ENCODE assay signal across 22 mouse cellular contexts in the genomic region with DNA sequence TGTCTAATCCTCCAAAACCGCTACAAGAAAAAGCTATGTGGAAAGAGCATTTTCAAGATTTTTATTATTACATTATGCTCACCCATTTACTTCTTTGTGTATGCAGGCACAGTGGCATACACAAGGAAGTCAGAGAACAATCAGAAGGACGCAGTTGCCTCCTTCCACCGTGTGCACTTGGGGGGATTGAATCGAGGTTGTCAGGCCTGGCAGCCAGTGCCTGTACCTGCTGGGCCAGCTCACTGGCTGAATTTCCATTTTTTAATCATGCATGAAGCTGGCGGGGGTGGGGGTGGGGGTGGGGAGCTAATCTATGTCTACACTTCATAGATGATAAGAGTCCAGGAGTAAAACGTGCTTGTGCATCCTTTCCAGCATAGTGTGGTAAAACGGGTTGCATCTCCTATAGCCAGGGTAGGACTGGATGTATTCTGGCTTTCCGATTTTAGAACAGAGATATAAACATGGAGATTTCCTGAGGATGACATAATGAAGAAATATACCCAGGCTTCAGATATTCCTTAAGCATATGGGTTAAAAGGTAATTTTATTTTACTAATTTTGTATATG.
DNase-seq lines count a peak whose midpoint lies in the region; ATAC-seq and TF ChIP-seq lines count a peak whose summit lies in the region.
"Had no signal": no experiment of that assay in that cellular context is flagged by ENCODE, and none has a peak within 500 bp of the region (broad histone marks: within the 10 kb centered on the region; RNA-seq: fewer than 3 reads in every experiment).

No protein-coding gene starts in this region.

- no peak for TF ChIP-seq CTCF in cerebellum, adult 2 months (IDR thresholded peaks at IDR 0.05; ENCODE audit: borderline replicate concordance, insufficient read depth, low read depth, low read length)
- TF ChIP-seq CTCF in left cerebral cortex, adult 2 months (IDR thresholded peaks at IDR 0.05): no peak
- no peak for TF ChIP-seq CTCF in brain, embryonic 14.5 days (IDR thresholded peaks at IDR 0.05; ENCODE audit: borderline replicate concordance, extremely low read depth, insufficient read depth, insufficient read length)
- no peak for TF ChIP-seq CTCF in hindbrain, postnatal 0 days (IDR thresholded peaks at IDR 0.05; ENCODE audit: low read depth)
- TF ChIP-seq CTCF in stomach, postnatal 0 days (IDR thresholded peaks at IDR 0.05; ENCODE audit: low read depth): no peak

- ATAC-seq in hindbrain, postnatal 0 days: peak; percentile 78
- ATAC-seq in stomach, postnatal 0 days (ENCODE audit: low FRiP score, low TSS enrichment): no peak
- ATAC-seq: intestine, embryonic 16.5 days had no signal

- no peak overlapping the region for H3K4me2 ChIP-seq in hindbrain, postnatal 0 days (ENCODE audit: low read depth, low read length)
- no peak overlapping the region for H3K4me2 ChIP-seq in stomach, postnatal 0 days (replicated peaks; ENCODE audit: low read depth)
- H3K4me2 ChIP-seq: liver, embryonic 15.5 days had no signal

- intact Hi-C loops in left cerebral cortex, adult 2 months (cut with DNase I): no loop called here

- no peak overlapping the region for H3K4me3 ChIP-seq in cerebellum, adult 2 months (replicated peaks; ENCODE audit: insufficient read depth, low read depth, low read length)
- H3K4me3 ChIP-seq in left cerebral cortex, adult 2 months: no peak overlapping the region
- H3K4me3 ChIP-seq in hindbrain, postnatal 0 days (ENCODE audit: low read length): no peak overlapping the region
- H3K4me3 ChIP-seq in stomach, postnatal 0 days (ENCODE audit: low read depth, low read length): no peak overlapping the region
- H3K4me3 ChIP-seq: gastrocnemius, adult 2 months; heart, embryonic 10.5 days; limb, embryonic 10.5 days; liver, embryonic 15.5 days had no signal

- H3K9ac ChIP-seq in hindbrain, postnatal 0 days (replicated peaks; ENCODE audit: low read length): no peak overlapping the region
- no peak overlapping the region for H3K9ac ChIP-seq in stomach, postnatal 0 days (ENCODE audit: low read length)
- H3K9ac ChIP-seq: liver, embryonic 15.5 days had no signal

- TF ChIP-seq POLR2A in cerebellum, adult 2 months (IDR thresholded peaks at IDR 0.05; ENCODE audit: borderline replicate concordance, insufficient read depth, low read length): no peak
- no peak for TF ChIP-seq POLR2A in brain, embryonic 14.5 days (IDR thresholded peaks at IDR 0.05; ENCODE audit: borderline replicate concordance, extremely low read depth, insufficient read depth, insufficient read length, poor library complexity, severe bottlenecking)

- WGBS in cerebellum, adult 2 months: 31% methylated on average over 8 of the region's 8 CpGs
- 41% methylated on average over 8 of the region's 8 CpGs for WGBS in hindbrain, postnatal 0 days
- WGBS in stomach, postnatal 0 days: 60% methylated on average over 8 of the region's 8 CpGs

- no peak for TF ChIP-seq EP300 in stomach, postnatal 0 days (optimal IDR thresholded peaks at IDR 0.05)

- H3K27me3 ChIP-seq in cerebellum, adult 2 months (ENCODE audit: control insufficient read depth, insufficient read depth, low read length): no peaks in the 10 kb centered on the region; the same call in 1 of the 2 replicates
- H3K27me3 ChIP-seq in hindbrain, postnatal 0 days (ENCODE audit: insufficient read depth, low read length): no peaks in the 10 kb centered on the region
- H3K27me3 ChIP-seq in stomach, postnatal 0 days (ENCODE audit: control insufficient read depth, insufficient read depth, low read length): no peaks in the 10 kb centered on the region
- H3K27me3 ChIP-seq: liver, embryonic 15.5 days had no signal

- H3K36me3 ChIP-seq in hindbrain, postnatal 0 days (ENCODE audit: insufficient read depth, low read length): no peaks in the 10 kb centered on the region
- H3K36me3 ChIP-seq in stomach, postnatal 0 days (ENCODE audit: control insufficient read depth, insufficient read depth, low read length): no peaks in the 10 kb centered on the region
- H3K36me3 ChIP-seq: heart, embryonic 10.5 days; limb, embryonic 10.5 days; liver, embryonic 15.5 days had no signal

- no peaks in the 10 kb centered on the region for H3K9me3 ChIP-seq in hindbrain, postnatal 0 days (ENCODE audit: low read length)
- no peaks in the 10 kb centered on the region for H3K9me3 ChIP-seq in stomach, postnatal 0 days (ENCODE audit: control insufficient read depth, low read length)
- H3K9me3 ChIP-seq: heart, embryonic 10.5 days; limb, embryonic 10.5 days; liver, embryonic 15.5 days had no signal

- peak; percentile 75 to 76 for DNase-seq in cerebellum, postnatal 14 days
- no peak for DNase-seq in cerebellum, adult 2 months
- no peak for DNase-seq in left cerebral cortex, adult 2 months (ENCODE audit: extremely low spot score in 1 of 2, low spot score in 2 of 2)
- DNase-seq in left cerebral cortex, adult 8-10 months (ENCODE audit: low spot score in 2 of 2): no peak
- DNase-seq in brain, embryonic 14.5 days (ENCODE audit: low read depth): peak; percentile 44
- peak; percentile 66 for DNase-seq in hindbrain, postnatal 0 days (ENCODE audit: low spot score)
- no peak for DNase-seq in thymus, postnatal 10 days (ENCODE audit: low spot score in 2 of 2)
- no peak for DNase-seq in stomach, postnatal 0 days (ENCODE audit: low spot score)
- DNase-seq: adrenal gland, postnatal 10 days; cerebellum, adult 9-10 months; gastrocnemius, adult 2 months; heart, postnatal 4 days; kidney, adult 9 months; kidney, postnatal 14 days; liver; lung, postnatal 4 days; right cerebral cortex, postnatal 14 days; thymus, postnatal 25 days had no signal

- H3K27ac ChIP-seq in cerebellum, adult 2 months (ENCODE audit: insufficient read depth, low read length): no peak overlapping the region
- H3K27ac ChIP-seq in left cerebral cortex, adult 2 months: peak overlapping the region; percentile 25
- H3K27ac ChIP-seq in hindbrain, postnatal 0 days: peak overlapping the region; percentile 62
- no peak overlapping the region for H3K27ac ChIP-seq in stomach, postnatal 0 days (replicated peaks)
- H3K27ac ChIP-seq: gastrocnemius, adult 2 months; heart, embryonic 10.5 days; limb, embryonic 10.5 days; liver, embryonic 15.5 days had no signal

- 0 out of 2 replicates have a peak, but pooled peaks cover 2% of the 10 kb centered on the region for H3K4me1 ChIP-seq in cerebellum, adult 2 months (ENCODE audit: control insufficient read depth, insufficient read depth, low read length)
- 0 out of 2 replicates have a peak, but pooled peaks cover 3% of the 10 kb centered on the region for H3K4me1 ChIP-seq in hindbrain, postnatal 0 days (ENCODE audit: insufficient read depth, low read length)
- H3K4me1 ChIP-seq in stomach, postnatal 0 days (replicated peaks; ENCODE audit: control insufficient read depth, insufficient read depth): no peaks in the 10 kb centered on the region
- H3K4me1 ChIP-seq: liver, embryonic 15.5 days had no signal

Comparison
In these comparisons a context has a peak if more than half of its experiments do, and no peak if none do; other contexts are left out.
1. DNase-seq: peak in cerebellum, postnatal 14 days (2 of 2), brain, embryonic 14.5 days (single experiment) and hindbrain, postnatal 0 days (single experiment); none in cerebellum, adult 2 months (0 of 2), left cerebral cortex, adult 2 months (0 of 2), left cerebral cortex, adult 8-10 months (0 of 2), thymus, postnatal 10 days (0 of 2) and stomach, postnatal 0 days (single experiment).
2. H3K27ac ChIP-seq: peak in left cerebral cortex, adult 2 months (single experiment) and hindbrain, postnatal 0 days (single experiment); none in cerebellum, adult 2 months (single experiment) and stomach, postnatal 0 days (single experiment).